Mouse (Mus musculus) NIH3T3 (cell line): Measurements from ENCODE around the gene Dand5.

Experiments
- DNase-seq: peaks from one replicate; pipeline ENCODE4 v3.0.0-alpha.2; 2012; ENCODE audit warnings: low read depth

Dand5 gene

DNA sequence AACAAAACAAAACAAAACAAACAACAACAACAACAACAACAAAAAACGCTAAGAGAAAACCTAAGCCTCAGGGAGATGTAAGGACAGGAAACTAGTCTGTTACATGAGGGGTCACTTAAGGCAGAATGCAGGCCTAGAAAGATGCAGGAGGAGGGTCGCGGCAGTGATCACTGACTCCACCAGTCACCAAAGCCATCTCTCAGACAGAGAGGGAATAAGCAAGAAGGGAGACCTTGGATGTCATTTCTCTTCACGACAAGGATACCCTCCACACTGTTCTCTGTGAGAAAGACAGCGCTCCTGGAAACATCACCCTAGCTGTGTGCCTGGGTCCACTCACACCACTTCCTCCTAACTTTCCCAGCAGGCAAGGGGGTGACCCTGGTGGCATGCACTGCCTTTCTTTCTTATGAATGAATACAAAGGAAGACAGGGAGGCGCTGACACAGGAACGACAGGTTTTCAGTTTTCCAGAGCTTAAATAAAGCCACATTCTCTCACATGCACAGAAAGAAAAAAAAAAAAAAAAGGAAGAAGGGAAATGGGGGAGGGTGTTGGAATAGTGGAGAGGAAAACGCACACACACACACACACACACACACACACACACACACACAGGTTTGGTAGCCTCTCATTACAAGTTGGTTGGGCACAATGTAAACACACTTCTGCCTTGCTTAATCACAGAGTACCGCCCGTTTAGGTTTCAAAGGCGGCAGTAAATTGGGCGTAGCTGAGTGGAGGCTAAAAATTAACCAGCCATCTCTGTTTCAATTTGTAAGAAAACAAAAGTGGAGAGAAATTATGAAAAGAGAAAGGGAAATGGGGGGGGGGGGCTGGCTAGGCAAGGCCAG, 52.3 kb downstream of the Dand5 start:
- DNase-seq = no peak

DNA sequence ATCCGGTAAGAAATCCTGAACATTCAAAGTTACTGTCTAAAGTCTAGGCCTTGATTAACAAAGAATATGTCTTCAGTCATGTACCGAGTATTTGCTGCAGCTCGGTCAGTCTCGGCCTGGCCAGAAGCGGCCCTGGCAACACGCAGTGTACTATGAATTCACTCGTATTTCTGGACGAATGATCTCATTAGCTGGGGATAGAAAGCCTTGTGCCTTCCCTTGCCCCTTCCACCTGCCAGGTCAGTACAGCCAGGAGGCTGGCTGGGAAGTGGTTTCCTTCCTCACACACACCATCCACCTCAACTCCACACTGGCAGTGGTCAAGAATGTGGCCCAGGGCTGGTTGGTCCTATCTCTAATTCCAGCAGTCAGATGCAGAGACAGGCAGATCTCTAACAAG, 53.3 kb downstream of the Dand5 start:
- DNase-seq = no peak

DNA sequence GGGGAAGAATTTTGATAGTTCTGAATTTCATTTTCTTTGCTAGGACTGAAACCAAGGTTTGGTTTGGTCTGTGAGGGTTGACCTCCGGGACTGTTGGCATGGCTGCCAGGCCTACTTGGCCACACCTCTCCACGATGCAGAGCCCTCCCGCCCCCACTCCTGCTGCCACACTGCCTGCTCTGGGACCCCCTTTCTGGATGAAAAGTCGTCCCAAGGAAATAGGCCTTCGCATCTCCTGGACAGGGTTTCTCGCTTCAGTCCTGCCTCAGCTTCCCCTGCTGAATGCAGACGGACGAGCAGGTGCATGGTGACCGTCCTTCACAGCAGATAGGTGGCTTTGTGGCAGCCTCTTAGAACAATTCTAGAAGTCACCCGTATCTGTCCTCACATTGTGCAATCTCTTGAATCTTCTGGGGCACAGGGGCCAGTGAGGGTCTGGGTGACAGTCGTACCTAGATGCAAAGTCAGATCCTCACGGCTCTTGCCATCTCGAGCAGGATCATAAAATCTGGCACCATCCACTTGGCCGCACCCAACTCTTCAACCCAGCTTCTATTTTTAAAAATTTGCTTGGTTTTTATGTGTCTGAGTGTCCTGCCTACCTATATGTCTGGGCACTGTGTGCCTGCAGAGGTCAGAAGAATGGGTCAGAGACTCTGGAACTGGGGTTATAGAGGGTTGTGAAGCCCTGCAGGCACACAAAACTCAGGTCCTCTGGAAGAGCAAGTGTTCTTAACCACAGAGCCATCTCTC, 54.1 kb downstream of the Dand5 start:
- no peak for DNase-seq

DNA sequence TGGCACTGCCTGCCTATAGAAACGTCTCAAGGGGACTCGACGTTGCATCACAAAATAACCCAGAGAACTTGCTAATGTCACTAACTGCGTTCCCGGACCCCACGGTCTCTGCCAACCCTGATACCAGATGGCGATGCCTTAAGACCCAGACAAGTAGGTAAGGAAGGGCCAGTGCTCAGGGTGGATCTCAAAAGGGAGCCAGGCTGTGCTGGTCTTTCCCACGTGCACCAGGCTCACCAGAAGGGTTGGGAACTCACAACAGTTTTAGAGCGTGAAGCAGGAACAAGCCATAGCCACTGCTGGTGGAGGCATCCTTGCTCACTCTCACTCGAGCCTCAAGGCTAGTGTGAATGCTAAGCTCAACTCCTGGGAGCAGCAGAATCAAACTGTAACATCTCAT, 55.4 kb downstream of the Dand5 start:
- DNase-seq = no peak

DNA sequence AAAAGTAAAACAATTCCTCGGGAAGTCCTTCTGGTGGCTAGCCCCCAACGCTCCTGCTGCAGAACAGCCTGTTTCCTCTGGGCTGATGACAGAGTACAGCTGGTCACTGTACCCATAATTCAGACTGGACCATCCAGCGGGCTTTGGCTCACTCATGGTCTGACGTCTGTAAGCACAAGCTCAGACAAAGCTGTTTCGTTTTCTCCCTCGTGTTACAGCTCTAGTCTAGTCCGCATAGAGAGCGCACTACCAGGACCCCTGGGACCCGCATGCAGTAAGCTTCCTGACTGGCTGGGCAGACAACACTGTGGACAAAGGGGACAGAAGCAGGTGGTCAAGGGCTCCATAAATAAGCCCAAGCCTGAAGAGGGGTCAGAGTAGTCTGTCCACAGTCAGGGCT, 56.2 kb downstream of the Dand5 start:
- no peak for DNase-seq

DNA sequence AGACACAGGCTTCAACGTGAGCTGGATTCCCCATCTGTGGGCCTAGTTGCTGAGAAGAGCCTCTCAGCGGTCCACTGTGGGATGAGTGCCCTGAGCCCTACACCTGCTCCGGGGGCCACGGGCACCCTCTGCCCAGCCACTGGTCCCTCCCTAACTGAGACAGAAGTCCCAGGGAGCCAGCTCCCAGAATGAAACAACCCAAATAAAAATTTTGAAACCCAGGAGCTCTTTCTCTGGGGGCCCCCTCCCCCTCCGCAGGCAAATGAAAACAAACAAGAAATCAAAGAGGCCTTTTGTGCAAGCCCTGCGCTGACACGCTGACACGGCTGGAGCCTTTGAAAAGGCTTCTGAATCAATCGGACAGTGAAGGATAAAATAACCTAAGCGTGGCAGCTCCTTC, 57.0 kb downstream of the Dand5 start:
- no peak for DNase-seq
